Mouse (Mus musculus) megakaryocyte, embryonic 14.5 days (primary cell): ENCODE measurements around the gene Gphb5.
"Not testable (repeated sequence)": the region's sequence is repeated elsewhere in the genome, so short reads cannot be mapped to it uniquely, and the experiment has no call there.

Experiments
- FLI1 ChIP-seq: IDR thresholded peaks from 2 replicates; pipeline ENCODE4 v1.6.1; 2012; ENCODE audit warnings: low read length, inconsistent platforms, mixed read lengths
- GATA1 ChIP-seq: IDR thresholded peaks from 3 replicates; pipeline ENCODE4 v1.6.1; 2012; ENCODE audit warnings: mixed read lengths, low read length, inconsistent platforms, borderline replicate concordance

GRCm38 (mm10) chr12:75432400-75432799 lies 15.8 kb upstream of the Gphb5 start:
- not testable (repeated sequence) for TF ChIP-seq GATA1, FLI1
